Mouse (Mus musculus) heart, embryonic 16.5 days (tissue): Measurements from ENCODE around the gene Zdhhc19. TPM values are rescaled to one million over a fixed set of nuclear protein-coding genes. Genes with fewer than 3 reads are reported as not detected.

ENCODE experiments used
- ATAC-seq: fragments of 200-750 bp; cut with Nextera tagmentation; replicated peaks from 2 replicates; pipeline ENCODE4 v1.8.0; 2017; ENCODE audit warnings: moderate number of reproducible peaks; ENCODE audit not compliant: insufficient read depth, low FRiP score; ENCODE audit errors: extremely low read depth
- H3K27ac ChIP-seq: fragments of 300-500 bp; sonication (generic); 2 replicates; pipeline ENCODE4 v1.5.1; 2014; ENCODE audit warnings: mild to moderate bottlenecking, low read length, control low read depth, moderate library complexity
- H3K27me3 ChIP-seq: fragments of 300-500 bp; sonication (generic); 2 replicates; pipeline ENCODE4 v1.6.1; 2014; ENCODE audit warnings: low read length, mixed read lengths; ENCODE audit not compliant: control insufficient read depth, insufficient read depth
- H3K36me3 ChIP-seq: fragments of 300-500 bp; sonication (generic); 2 replicates; pipeline ENCODE4 v1.6.1; 2014; ENCODE audit not compliant: control insufficient read depth, insufficient read depth
- H3K4me1 ChIP-seq: fragments of 300-500 bp; sonication (generic); 2 replicates; pipeline ENCODE4 v1.6.1; 2014; ENCODE audit warnings: low read length, mixed read lengths; ENCODE audit not compliant: control insufficient read depth, insufficient read depth
- H3K4me2 ChIP-seq: fragments of 300-500 bp; sonication (generic); 2 replicates; pipeline ENCODE4 v1.6.1; 2014; ENCODE audit warnings: low read depth, mild to moderate bottlenecking, control low read depth, low read length
- H3K4me3 ChIP-seq: fragments of 300-500 bp; sonication (generic); 2 replicates; pipeline ENCODE4 v1.5.1; 2014; ENCODE audit warnings: mild to moderate bottlenecking, control low read depth, low read length
- H3K9ac ChIP-seq: fragments of 300-500 bp; sonication (generic); 2 replicates; pipeline ENCODE4 v1.6.1; 2014; ENCODE audit warnings: low read length, control low read depth
- H3K9me3 ChIP-seq: fragments of 300-500 bp; sonication (generic); replicated peaks from 2 replicates; pipeline ENCODE4 v1.6.1; 2016; ENCODE audit warnings: low read length; ENCODE audit not compliant: control insufficient read depth
- WGBS: fragments of 180-500 bp; shearing (Covaris S2); extraction: QIAGEN DNeasy Blood & Tissue Kit; methylation state at CpG from one replicate; pipeline ENCODE4 v1.1.7; 2014; 5-methylcytosine and 5-hydroxymethylcytosine counted together
- polyA plus RNA-seq: library from polyadenylated mRNA; unstranded; fragments of >200 nt; fragmentation: Nextera tagmentation; extraction: Ambion mirVana; gene quantifications from 2 replicates; pipeline ENCODE4 v1.2.1, GENCODE M21; 2015

Zdhhc19 gene
- polyA plus RNA-seq, 1 experiment from 2014 or later = not detected

GRCm38 (mm10) chr16:32509066-32509942 lies 13.2 kb downstream of the Zdhhc19 start:
- Histone ChIP-seq H3K9me3 (no peaks in the 10 kb centered on the region), H3K27me3 (no peaks in the 10 kb centered on the region), H3K4me2 (peak overlapping the region; percentile 11; the same call in 1 of the 2 replicates), H3K4me3 (no peak overlapping the region), H3K4me1 (peaks cover 35% of the 10 kb centered on the region), H3K36me3 (no peaks in the 10 kb centered on the region), H3K27ac (peak overlapping the region; percentile 86), H3K9ac (peak overlapping the region; percentile 10; the same call in 1 of the 2 replicates)
- WGBS = 22% methylated on average over 9 of the region's 9 CpGs
- ATAC-seq = peak; percentile 87

- no peaks in the 10 kb centered on the region for H3K9me3 ChIP-seq
- H3K4me3 ChIP-seq = no peak overlapping the region
- no peaks in the 10 kb centered on the region for H3K27me3 ChIP-seq
- no peaks in the 10 kb centered on the region for H3K36me3 ChIP-seq
- no peak overlapping the region for H3K9ac ChIP-seq
- peak overlapping the region; percentile 86 for H3K27ac ChIP-seq
- no peak for ATAC-seq
- peaks cover 35% of the 10 kb centered on the region for H3K4me1 ChIP-seq
- 63% methylated on average over 18 of the region's 18 CpGs for WGBS
- no peak overlapping the region for H3K4me2 ChIP-seq
Measured at GRCm38 (mm10) chr16:32510399-32511337, 14.6 kb downstream of the Zdhhc19 start.

- Histone ChIP-seq H3K36me3 (no peaks in the 10 kb centered on the region), H3K9me3 (no peaks in the 10 kb centered on the region), H3K27me3 (no peaks in the 10 kb centered on the region), H3K4me2 (no peak overlapping the region), H3K27ac (no peak overlapping the region), H3K4me3 (no peak overlapping the region), H3K4me1 (peaks cover 37% of the 10 kb centered on the region), H3K9ac (no peak overlapping the region)
- 77% methylated on average over 3 of the region's 3 CpGs for WGBS
- no peak for ATAC-seq
Measured at GRCm38 (mm10) chr16:32511338-32511734, 15.3 kb downstream of the Zdhhc19 start.

GRCm38 (mm10) chr16:32511827-32512490 lies 15.9 kb downstream of the Zdhhc19 start:
- Histone ChIP-seq H3K4me2 (no peak overlapping the region), H3K9ac (no peak overlapping the region), H3K4me3 (no peak overlapping the region), H3K9me3 (no peaks in the 10 kb centered on the region), H3K27ac (no peak overlapping the region), H3K4me1 (peaks cover 37% of the 10 kb centered on the region), H3K36me3 (no peaks in the 10 kb centered on the region), H3K27me3 (no peaks in the 10 kb centered on the region)
- no peak for ATAC-seq
- 91% methylated on average over 8 of the region's 8 CpGs for WGBS

GRCm38 (mm10) chr16:32512921-32513320 lies 16.9 kb downstream of the Zdhhc19 start:
- Histone ChIP-seq H3K36me3 (no peaks in the 10 kb centered on the region), H3K9ac (no peak overlapping the region; the same call in 1 of the 2 replicates), H3K9me3 (no peaks in the 10 kb centered on the region), H3K4me2 (no peak overlapping the region), H3K27ac (no peak overlapping the region), H3K27me3 (no peaks in the 10 kb centered on the region), H3K4me1 (peaks cover 33% of the 10 kb centered on the region), H3K4me3 (no peak overlapping the region)
- WGBS = 57% methylated on average over 3 of the region's 3 CpGs
- ATAC-seq = no peak

GRCm38 (mm10) chr16:32513401-32513800 lies 17.3 kb downstream of the Zdhhc19 start:
- H3K4me3 ChIP-seq = no peak overlapping the region
- no peaks in the 10 kb centered on the region for H3K9me3 ChIP-seq
- no peak overlapping the region for H3K9ac ChIP-seq
- ATAC-seq = no peak
- H3K36me3 ChIP-seq = no peaks in the 10 kb centered on the region
- WGBS = 83% methylated on average over 6 of the region's 6 CpGs
- H3K27me3 ChIP-seq = no peaks in the 10 kb centered on the region
- H3K4me1 ChIP-seq = peaks cover 30% of the 10 kb centered on the region
- H3K27ac ChIP-seq = no peak overlapping the region
- no peak overlapping the region for H3K4me2 ChIP-seq

GRCm38 (mm10) chr16:32513948-32514347 lies 17.9 kb downstream of the Zdhhc19 start:
- no peaks in the 10 kb centered on the region for H3K9me3 ChIP-seq
- peaks cover 25% of the 10 kb centered on the region for H3K4me1 ChIP-seq
- H3K27me3 ChIP-seq = no peaks in the 10 kb centered on the region
- H3K36me3 ChIP-seq = no peaks in the 10 kb centered on the region
- no peak overlapping the region for H3K4me3 ChIP-seq
- no peak for ATAC-seq
- no peak overlapping the region for H3K27ac ChIP-seq
- no peak overlapping the region for H3K4me2 ChIP-seq
- H3K9ac ChIP-seq = no peak overlapping the region
- WGBS = 94% methylated on average over 6 of the region's 6 CpGs

- H3K27me3 ChIP-seq = no peaks in the 10 kb centered on the region
- H3K4me2 ChIP-seq = peak overlapping the region; percentile 35
- H3K9ac ChIP-seq = no peak overlapping the region
- H3K4me3 ChIP-seq = 0 out of 2 replicates have a peak overlapping the region, but pooled peaks have one; percentile 4
- 33% methylated on average over 21 of the region's 21 CpGs for WGBS
- no peaks in the 10 kb centered on the region for H3K9me3 ChIP-seq
- H3K27ac ChIP-seq = peak overlapping the region; percentile 57
- peak; percentile 55 for ATAC-seq
- H3K36me3 ChIP-seq = no peaks in the 10 kb centered on the region
- peaks cover 4% of the 10 kb centered on the region; the same call in 1 of the 2 replicates for H3K4me1 ChIP-seq
Measured at GRCm38 (mm10) chr16:32516006-32516962, 20.2 kb downstream of the Zdhhc19 start.
